Mouse (Mus musculus): ENCODE data around the gene Dusp19. TPM values are rescaled to one million over a fixed set of nuclear protein-coding genes. Genes with fewer than 3 reads are reported as not detected.

Dusp19 gene
- polyA plus RNA-seq (2015; fragmentation: Nextera tagmentation; extraction: Ambion mirVana): 11.7 and 12.8 TPM in 2 replicates

DNA sequence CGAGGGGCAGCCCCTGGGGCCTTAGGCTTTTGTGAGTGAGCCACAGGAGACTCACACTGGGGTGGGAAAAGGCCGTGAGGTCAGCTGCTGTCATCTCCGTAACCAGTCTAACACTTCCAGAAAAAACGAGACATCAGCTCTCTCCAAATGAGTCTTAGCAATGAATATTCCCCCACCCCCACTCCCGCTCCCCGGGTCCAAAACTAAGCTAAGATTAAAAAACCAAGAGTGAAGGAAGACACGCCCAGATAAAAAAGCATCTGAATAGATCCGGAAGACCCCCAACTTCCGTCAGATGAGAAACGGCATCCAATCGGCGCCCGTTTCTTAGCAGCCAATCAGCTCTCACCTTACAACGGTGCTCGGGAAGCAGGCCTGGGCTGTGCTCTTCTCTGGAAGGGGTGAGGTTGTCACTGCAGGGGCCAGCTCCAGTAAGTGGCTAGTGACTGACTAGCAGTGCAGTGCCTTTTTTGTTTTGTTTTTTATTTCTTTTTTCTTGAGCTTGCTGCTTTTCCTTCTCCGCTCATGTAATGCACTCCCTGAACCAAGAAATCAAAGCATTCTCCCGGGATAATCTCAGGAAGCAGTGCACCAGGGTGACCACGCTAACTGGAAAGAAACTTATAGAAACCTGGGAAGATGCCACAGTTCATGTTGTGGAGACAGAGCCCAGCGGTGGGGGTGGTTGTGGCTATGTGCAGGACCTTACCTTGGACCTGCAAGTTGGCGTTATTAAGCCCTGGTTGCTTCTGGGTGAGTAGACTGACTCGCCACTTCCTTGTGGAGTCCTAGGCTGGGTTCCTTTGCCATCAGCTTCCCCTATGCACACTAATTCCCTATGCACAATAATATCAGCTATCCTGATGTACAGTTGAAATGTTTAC, at the start of gene Dusp19, which contains the start of gene Nup35:
TSS of gene Dusp19 (plus strand) at position 192 of the 884 bp plus-strand sequence.
TSS of gene Nup35 (plus strand) at position 383 of the 884 bp plus-strand sequence.

DNA sequence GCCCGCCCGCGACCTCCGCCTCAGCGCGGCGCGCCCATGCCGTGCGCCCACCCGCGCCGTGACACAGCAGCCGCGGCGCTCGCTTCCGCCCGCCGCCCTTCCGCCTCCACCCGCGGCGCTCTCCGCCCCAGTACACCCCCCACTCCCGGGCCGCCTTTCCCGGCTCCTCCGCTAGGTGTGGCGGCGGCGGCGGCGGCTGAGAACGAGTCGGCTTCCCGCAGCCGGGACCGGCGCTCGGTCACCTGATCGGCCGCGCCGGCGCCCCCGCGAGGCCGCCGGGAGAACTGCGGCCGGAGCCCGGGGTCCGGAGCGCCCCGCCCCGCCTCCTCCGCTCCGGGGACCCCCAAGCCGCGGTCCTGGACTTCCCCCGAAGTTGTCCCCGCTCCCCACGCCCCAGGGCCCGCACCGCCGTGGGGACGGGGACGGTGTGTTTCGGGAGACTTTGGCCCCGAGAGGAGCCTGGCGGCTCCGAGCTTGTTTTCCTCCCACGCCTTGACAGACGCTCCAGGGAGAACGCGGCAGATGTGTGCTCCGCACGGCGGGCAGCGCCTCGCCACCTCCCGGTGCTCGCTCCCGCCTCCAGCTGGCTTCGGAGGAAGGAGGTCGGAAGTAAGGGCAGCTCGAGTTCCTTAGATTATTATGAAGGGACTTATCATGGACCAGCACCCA, 35.7 kb upstream of the Dusp19 start, which contains the start of gene Nckap1:
TSS of gene Nckap1 (minus strand) at position 338 of the 669 bp plus-strand sequence.

MicroRNA genes within 50 kb of the gene (microRNA counts, 519-probe panel; counts per million panel counts)
- 40.5 counts per million for microRNA mmu-miR-684

Small RNA genes lying within 50 kb of the gene (microRNA-seq; reads per million reads assigned to microRNA genes)
- not detected for gene Mir684-1

Other genes starting within 250 kb of the Dusp19 start
- 50.1 and 53.4 TPM in 2 replicates for gene Frzb, start 169.4 kb upstream of the Dusp19 start, polyA plus RNA-seq (2015; fragmentation: Nextera tagmentation; extraction: Ambion mirVana)
- 86.2 and 87.6 TPM in 2 replicates for gene Nckap1, start 35.7 kb upstream of the Dusp19 start, polyA plus RNA-seq (2015; fragmentation: Nextera tagmentation; extraction: Ambion mirVana)
- gene Nup35, start 191 bp downstream of the Dusp19 start, polyA plus RNA-seq (2015; fragmentation: Nextera tagmentation; extraction: Ambion mirVana): 38.0 and 38.8 TPM in 2 replicates